Mouse (Mus musculus) adrenal gland, adult (tissue): ENCODE results near the gene Cherp.

Experiments used
- DNase-seq, 2 experiments: peaks; one replicate each; pipeline ENCODE4 v3.0.0; 2022 to 2023; ENCODE audit warnings: low spot score in 1 of 2; ENCODE audit not compliant: inconsistent age in 2 of 2

Gene Cherp

GRCm38 (mm10) chr8:72485456-72486199 lies 10.6 kb upstream of the Cherp start:
- DNase-seq, result peak; percentile 30 to 59

GRCm38 (mm10) chr8:72470684-72471083 lies 4.3 kb downstream of the Cherp start:
- no peak for DNase-seq

- no peak for DNase-seq
Observed at GRCm38 (mm10) chr8:72469984-72470383, 5.0 kb downstream of the Cherp start.

GRCm38 (mm10) chr8:72469243-72469642 lies 5.8 kb downstream of the Cherp start:
- no peak for DNase-seq

GRCm38 (mm10) chr8:72464211-72464610 lies 10.8 kb downstream of the Cherp start:
- no peak for DNase-seq

- DNase-seq, result no peak
Observed at GRCm38 (mm10) chr8:72459881-72460533, 15.0 kb downstream of the Cherp start.

- DNase-seq, result no peak
Observed at GRCm38 (mm10) chr8:72458457-72458856, 16.6 kb downstream of the Cherp start.

- no peak for DNase-seq
Observed at GRCm38 (mm10) chr8:72457806-72458205, 17.2 kb downstream of the Cherp start.

- no peak for DNase-seq
Observed at GRCm38 (mm10) chr8:72455317-72455716, 19.7 kb downstream of the Cherp start.

- no peak for DNase-seq
Observed at GRCm38 (mm10) chr8:72453904-72454303, 21.1 kb downstream of the Cherp start.

GRCm38 (mm10) chr8:72451516-72451915 lies 23.5 kb downstream of the Cherp start:
- no peak for DNase-seq

GRCm38 (mm10) chr8:72445071-72445470 lies 30.0 kb downstream of the Cherp start:
- DNase-seq, result no peak

- DNase-seq, result no peak
Observed at GRCm38 (mm10) chr8:72443994-72444350, 31.1 kb downstream of the Cherp start.

GRCm38 (mm10) chr8:72443338-72443993 lies 31.6 kb downstream of the Cherp start, which contains the start of the genes Calr3 and 1700030K09Rik:
TSS of gene Calr3 (minus strand) at chr8:72443870.
TSS of gene 1700030K09Rik (plus strand) at chr8:72443880.
- peak; percentile 98 to 99 for DNase-seq

- no peak for DNase-seq
Observed at GRCm38 (mm10) chr8:72438248-72439015, 36.6 kb downstream of the Cherp start.

GRCm38 (mm10) chr8:72434952-72435351 lies 40.1 kb downstream of the Cherp start:
- DNase-seq, result peak; percentile 89 to 96

- DNase-seq, result peak in 1 of 2 experiments; percentile 74
Observed at GRCm38 (mm10) chr8:72429676-72430075, 45.4 kb downstream of the Cherp start.

GRCm38 (mm10) chr8:72422926-72423325 lies 52.1 kb downstream of the Cherp start:
- peak in 1 of 2 experiments; percentile 70 for DNase-seq

GRCm38 (mm10) chr8:72421362-72422335 lies 53.4 kb downstream of the Cherp start, which contains the start of gene Eps15l1:
TSS of gene Eps15l1 (minus strand) at chr8:72421460.
- peak; percentile 99 for DNase-seq
